Mouse (Mus musculus) forebrain, embryonic 16.5 days (tissue): Measurements from ENCODE around the gene Slamf6. TPM values are rescaled to one million over a fixed set of nuclear protein-coding genes. Genes with fewer than 3 reads are reported as not detected.

Experiments
- ATAC-seq: fragments of 200-750 bp; cut with Nextera tagmentation; 2 replicates; pipeline ENCODE4 v1.8.0; 2017; ENCODE audit warnings: mild to moderate bottlenecking, moderate library complexity
- H3K27ac ChIP-seq: fragments of 300-500 bp; sonication (generic); 2 replicates; pipeline ENCODE4 v1.5.1; 2014; ENCODE audit warnings: low read length, control low read depth
- H3K27me3 ChIP-seq: fragments of 300-500 bp; sonication (generic); replicated peaks from 2 replicates; pipeline ENCODE4 v1.6.1; 2014; ENCODE audit warnings: low read length; ENCODE audit not compliant: control insufficient read depth, insufficient read depth
- H3K36me3 ChIP-seq: fragments of 300-500 bp; sonication (generic); 2 replicates; pipeline ENCODE4 v1.6.1; 2014; ENCODE audit not compliant: control insufficient read depth, insufficient read depth
- H3K4me1 ChIP-seq: fragments of 300-500 bp; sonication (generic); replicated peaks from 2 replicates; pipeline ENCODE4 v1.6.1; 2014; ENCODE audit warnings: low read length; ENCODE audit not compliant: control insufficient read depth, insufficient read depth
- H3K4me2 ChIP-seq: fragments of 300-500 bp; sonication (generic); 2 replicates; pipeline ENCODE4 v1.6.1; 2014; ENCODE audit warnings: mild to moderate bottlenecking, low read length, control low read depth
- H3K4me3 ChIP-seq: fragments of 300-500 bp; sonication (generic); replicated peaks from 2 replicates; pipeline ENCODE4 v1.5.1; 2014; ENCODE audit warnings: mild to moderate bottlenecking, low read length, control low read depth
- H3K9ac ChIP-seq: fragments of 300-500 bp; sonication (generic); replicated peaks from 2 replicates; pipeline ENCODE4 v1.6.1; 2014; ENCODE audit warnings: low read depth, low read length, control low read depth
- H3K9me3 ChIP-seq: fragments of 300-500 bp; sonication (generic); 2 replicates; pipeline ENCODE4 v1.6.1; 2016; ENCODE audit warnings: low read length; ENCODE audit not compliant: control insufficient read depth
- WGBS: fragments of 180-500 bp; shearing (Covaris S2); extraction: QIAGEN DNeasy Blood & Tissue Kit; methylation state at CpG from one replicate; pipeline ENCODE4 v1.1.7; 2014; 5-methylcytosine and 5-hydroxymethylcytosine counted together
- polyA plus RNA-seq: library from polyadenylated mRNA; unstranded; fragments of >200 nt; fragmentation: Nextera tagmentation; extraction: Ambion mirVana; gene quantifications from 2 replicates; pipeline ENCODE4 v1.2.1, GENCODE M21; 2015

Slamf6 gene
- polyA plus RNA-seq, 1 experiment from 2014 or later, result not detected

GRCm38 (mm10) chr1:171984121-171984520 is 66.8 kb downstream of the Slamf6 start:
- ATAC-seq, result no peak
- H3K27ac ChIP-seq, result no peak overlapping the region
- H3K27me3 ChIP-seq, result no peaks in the 10 kb centered on the region

DNA sequence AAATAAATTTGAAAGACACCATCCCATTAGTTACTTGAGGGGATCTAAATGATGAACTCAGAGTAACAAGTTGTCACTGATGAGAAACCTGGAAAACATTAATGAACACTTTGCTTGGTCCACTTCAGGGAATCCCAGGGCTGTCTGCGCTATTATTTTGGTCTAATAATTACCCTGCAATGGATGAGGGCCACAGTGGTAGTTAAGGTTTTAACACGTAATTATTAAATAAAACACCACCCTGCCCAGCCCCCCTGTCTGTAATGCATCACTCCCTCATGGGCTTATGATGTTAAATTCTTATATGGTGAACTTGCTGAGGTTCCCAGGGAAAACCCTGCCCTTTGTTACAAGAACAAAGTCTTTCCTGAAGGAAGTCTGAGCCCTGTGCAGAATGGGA is 74.6 kb downstream of the Slamf6 start:
- H3K27ac ChIP-seq, result no peak overlapping the region
- H3K4me3 ChIP-seq, result no peak overlapping the region
- no peaks in the 10 kb centered on the region for H3K36me3 ChIP-seq
- no peak overlapping the region for H3K9ac ChIP-seq
- H3K4me1 ChIP-seq, result no peaks in the 10 kb centered on the region
- H3K9me3 ChIP-seq, result peaks cover 4% of the 10 kb centered on the region
- no peaks in the 10 kb centered on the region for H3K27me3 ChIP-seq
- no peak overlapping the region for H3K4me2 ChIP-seq
- 78% methylated on average over 2 of the region's 2 CpGs for WGBS
- no peak for ATAC-seq

More at GRCm38 (mm10) chr1:171984121-171984520, 66.8 kb downstream of the Slamf6 start:
- Histone ChIP-seq H3K4me2 (no peak overlapping the region), H3K9ac (no peak overlapping the region), H3K4me1 (no peaks in the 10 kb centered on the region), H3K4me3 (no peak overlapping the region), H3K36me3 (no peaks in the 10 kb centered on the region), H3K9me3 (peaks cover 4% of the 10 kb centered on the region)
- 100% methylated on average over 1 of the region's 1 CpGs for WGBS

GRCm38 (mm10) chr1:171992901-171993530 is 75.7 kb downstream of the Slamf6 start:
- ATAC-seq, result no peak
- no peak overlapping the region for H3K27ac ChIP-seq

GRCm38 (mm10) chr1:171994501-171994900 is 77.2 kb downstream of the Slamf6 start:
- 81% methylated on average over 2 of the region's 2 CpGs for WGBS

More at GRCm38 (mm10) chr1:171992901-171993530, 75.7 kb downstream of the Slamf6 start:
- Histone ChIP-seq H3K4me1 (no peaks in the 10 kb centered on the region), H3K4me3 (no peak overlapping the region), H3K36me3 (no peaks in the 10 kb centered on the region), H3K4me2 (no peak overlapping the region), H3K27me3 (no peaks in the 10 kb centered on the region), H3K9me3 (peaks cover 4% of the 10 kb centered on the region), H3K9ac (no peak overlapping the region)
- 80% methylated on average over 4 of the region's 4 CpGs for WGBS

DNA sequence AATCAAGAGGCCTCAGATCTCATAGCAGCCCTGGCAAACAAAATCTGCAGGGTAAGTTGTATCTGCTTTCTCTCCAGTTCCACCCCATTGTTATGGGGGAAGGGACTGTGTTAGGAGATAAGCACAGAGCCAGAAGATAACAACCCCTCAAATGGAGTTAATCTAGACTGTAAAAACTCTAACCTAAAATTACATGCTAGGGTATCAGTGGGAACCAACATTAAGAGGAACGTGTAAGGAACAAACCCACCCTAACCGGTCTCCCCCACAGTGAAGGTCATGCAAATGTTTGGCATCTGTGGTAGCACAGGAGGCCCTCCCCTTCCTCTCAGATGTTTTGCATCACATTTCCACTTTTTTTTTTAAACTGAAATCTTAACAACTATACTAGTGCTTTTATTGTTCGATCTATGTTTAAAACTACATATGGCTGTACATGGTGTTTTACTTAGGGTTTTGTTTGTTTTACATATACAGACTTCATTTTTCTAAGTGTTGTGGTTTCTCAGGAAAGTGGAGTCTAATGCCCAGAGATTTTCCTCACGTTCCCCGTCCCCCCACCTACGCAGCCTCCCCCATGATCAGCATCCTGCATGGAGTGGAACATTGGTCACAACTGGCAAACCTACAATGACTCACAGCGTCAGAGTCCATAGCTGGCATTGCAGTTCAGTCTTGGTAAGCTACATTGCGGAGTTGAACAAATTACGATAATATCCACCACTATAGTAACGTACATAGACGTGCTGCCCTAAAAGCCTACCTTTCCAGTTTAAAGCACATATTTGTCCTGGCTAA is 77.8 kb downstream of the Slamf6 start:
- 90% methylated on average over 11 of the region's 11 CpGs for WGBS
- Histone ChIP-seq H3K27ac (no peak overlapping the region), H3K9me3 (no peaks in the 10 kb centered on the region), H3K36me3 (no peaks in the 10 kb centered on the region), H3K4me1 (no peaks in the 10 kb centered on the region), H3K4me3 (no peak overlapping the region), H3K4me2 (no peak overlapping the region), H3K9ac (no peak overlapping the region), H3K27me3 (no peaks in the 10 kb centered on the region)
- no peak for ATAC-seq

More at GRCm38 (mm10) chr1:171994501-171994900, 77.2 kb downstream of the Slamf6 start:
- H3K9ac ChIP-seq, result no peak overlapping the region
- H3K9me3 ChIP-seq, result no peaks in the 10 kb centered on the region
- H3K4me3 ChIP-seq, result no peak overlapping the region
- ATAC-seq, result no peak
- no peak overlapping the region for H3K27ac ChIP-seq
- H3K4me2 ChIP-seq, result no peak overlapping the region
- no peaks in the 10 kb centered on the region for H3K27me3 ChIP-seq
- no peaks in the 10 kb centered on the region for H3K36me3 ChIP-seq
- no peaks in the 10 kb centered on the region for H3K4me1 ChIP-seq

DNA sequence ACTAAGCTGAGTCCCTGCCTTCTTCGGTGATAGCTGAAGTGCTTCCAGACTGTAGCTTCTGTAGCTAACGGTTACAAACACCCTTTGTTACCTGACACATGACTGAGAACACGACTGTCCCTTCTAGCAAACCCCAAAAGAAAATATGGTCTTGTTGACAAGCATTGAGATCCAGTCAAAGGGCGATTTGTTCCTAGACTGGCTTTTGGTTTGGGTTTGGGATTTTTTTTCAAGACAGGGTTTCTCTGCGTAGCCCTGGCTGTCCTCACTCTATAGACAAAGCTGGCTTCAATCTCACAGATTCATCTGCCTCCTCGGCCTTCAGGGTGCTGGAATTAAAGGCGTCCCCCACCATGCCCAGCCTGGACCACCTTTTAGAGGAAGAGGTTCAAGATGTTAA is 79.4 kb downstream of the Slamf6 start:
- Histone ChIP-seq H3K4me3 (no peak overlapping the region), H3K27ac (no peak overlapping the region), H3K4me1 (peaks cover 5% of the 10 kb centered on the region), H3K36me3 (no peaks in the 10 kb centered on the region), H3K9ac (no peak overlapping the region), H3K27me3 (no peaks in the 10 kb centered on the region), H3K9me3 (no peaks in the 10 kb centered on the region), H3K4me2 (no peak overlapping the region)
- 86% methylated on average over 7 of the region's 7 CpGs for WGBS
- no peak for ATAC-seq

GRCm38 (mm10) chr1:171998820-171999597 is 81.7 kb downstream of the Slamf6 start:
- Histone ChIP-seq H3K27ac (no peak overlapping the region), H3K4me2 (no peak overlapping the region), H3K9me3 (no peaks in the 10 kb centered on the region), H3K9ac (no peak overlapping the region), H3K4me3 (no peak overlapping the region), H3K36me3 (peaks cover 2% of the 10 kb centered on the region; the same call in 1 of the 2 replicates), H3K27me3 (no peaks in the 10 kb centered on the region), H3K4me1 (peaks cover 5% of the 10 kb centered on the region)
- 92% methylated on average over 13 of the region's 13 CpGs for WGBS
- no peak for ATAC-seq

- peak; percentile 55; the same call in 1 of the 2 replicates for ATAC-seq
- Histone ChIP-seq H3K36me3 (peaks cover 16% of the 10 kb centered on the region), H3K27ac (no peak overlapping the region), H3K27me3 (no peaks in the 10 kb centered on the region), H3K9me3 (no peaks in the 10 kb centered on the region), H3K4me3 (no peak overlapping the region), H3K4me1 (peaks cover 5% of the 10 kb centered on the region), H3K9ac (no peak overlapping the region), H3K4me2 (no peak overlapping the region)
- whole genome bisulfite sequencing, result 49% methylated on average over 3 of the region's 3 CpGs
Observed at GRCm38 (mm10) chr1:172000641-172001040, 83.3 kb downstream of the Slamf6 start.

- H3K27me3 ChIP-seq, result no peaks in the 10 kb centered on the region
- H3K9me3 ChIP-seq, result no peaks in the 10 kb centered on the region
- peak overlapping the region; percentile 42; the same call in 1 of the 2 replicates for H3K9ac ChIP-seq
- peak overlapping the region; percentile 76 for H3K27ac ChIP-seq
- no peak overlapping the region for H3K4me3 ChIP-seq
- ATAC-seq, result peak; percentile 49
- peaks cover 24% of the 10 kb centered on the region for H3K36me3 ChIP-seq
- H3K4me2 ChIP-seq, result no peak overlapping the region
- peaks cover 5% of the 10 kb centered on the region for H3K4me1 ChIP-seq
- 43% methylated on average over 12 of the region's 12 CpGs for WGBS
Observed at GRCm38 (mm10) chr1:172001665-172002064, 84.3 kb downstream of the Slamf6 start.
